Mouse (Mus musculus) lung, adult 2 months (tissue): ENCODE results near the gene Ybx2. TPM values are rescaled to one million over a fixed set of nuclear protein-coding genes. Genes with fewer than 3 reads are reported as not detected.

Experiments used
- DNase-seq: peaks from one replicate; pipeline ENCODE4 v3.0.0; 2022
- H3K4me1 ChIP-seq: fragments of 200-500 bp; 2 replicates; pipeline ENCODE4 v1.6.1; 2011; ENCODE audit warnings: low read length; ENCODE audit not compliant: control insufficient read depth, insufficient read depth
- H3K4me3 ChIP-seq: fragments of 200-500 bp; replicated peaks from 2 replicates; pipeline ENCODE3; 2011; ENCODE audit warnings: low read depth, mild to moderate bottlenecking, control low read depth, low read length; ENCODE audit errors: extremely low read depth
- CTCF ChIP-seq: fragments of 200-500 bp; IDR thresholded peaks from 2 replicates; pipeline ENCODE4 v1.5.1; 2011; ENCODE audit warnings: mild to moderate bottlenecking, low read length, control low read depth; ENCODE audit not compliant: insufficient read depth
- POLR2A ChIP-seq: fragments of 200-500 bp; IDR thresholded peaks from 2 replicates; pipeline ENCODE4 v1.6.1; 2011; ENCODE audit warnings: low read depth, mild to moderate bottlenecking, control low read depth, low read length, borderline replicate concordance; ENCODE audit errors: extremely low read depth
- WGBS: fragments of 180-500 bp; shearing (Covaris S2); methylation state at CpG from one replicate; pipeline ENCODE4 v1.1.7; 2018; 5-methylcytosine and 5-hydroxymethylcytosine counted together
- polyA plus RNA-seq: library from polyadenylated mRNA; depleted of rRNA; stranded (reverse); fragments of >200 nt; gene quantifications from 2 replicates; pipeline ENCODE4 v1.2.3, GENCODE M21; 2012

The Ybx2 gene
- polyA plus RNA-seq, 1 experiment: 4.6 TPM

- Histone ChIP-seq H3K4me1 (peaks cover 3% of the 10 kb centered on the region), H3K4me3 (peak overlapping the region; percentile 52)
- no peak for DNase-seq
- TF ChIP-seq CTCF (no peak), POLR2A (no peak)
- WGBS: 37% methylated on average over 17 of the region's 17 CpGs
Observed at GRCm38 (mm10) chr11:69966860-69967517, 31.4 kb downstream of the Ybx2 start.

GRCm38 (mm10) chr11:69968793-69969192 lies 33.2 kb downstream of the Ybx2 start:
- H3K4me1 ChIP-seq: peaks cover 3% of the 10 kb centered on the region
- WGBS: 70% methylated on average over 4 of the region's 4 CpGs
- no peak for TF ChIP-seq CTCF
- no peak for TF ChIP-seq POLR2A
- H3K4me3 ChIP-seq: no peak overlapping the region
- DNase-seq: no peak

GRCm38 (mm10) chr11:69970222-69970621 lies 34.6 kb downstream of the Ybx2 start:
- no peak for TF ChIP-seq POLR2A
- no peak for TF ChIP-seq CTCF
- no peak for DNase-seq
- 69% methylated on average over 6 of the region's 6 CpGs for WGBS
- no peak overlapping the region for H3K4me3 ChIP-seq
- H3K4me1 ChIP-seq: peaks cover 3% of the 10 kb centered on the region

DNA sequence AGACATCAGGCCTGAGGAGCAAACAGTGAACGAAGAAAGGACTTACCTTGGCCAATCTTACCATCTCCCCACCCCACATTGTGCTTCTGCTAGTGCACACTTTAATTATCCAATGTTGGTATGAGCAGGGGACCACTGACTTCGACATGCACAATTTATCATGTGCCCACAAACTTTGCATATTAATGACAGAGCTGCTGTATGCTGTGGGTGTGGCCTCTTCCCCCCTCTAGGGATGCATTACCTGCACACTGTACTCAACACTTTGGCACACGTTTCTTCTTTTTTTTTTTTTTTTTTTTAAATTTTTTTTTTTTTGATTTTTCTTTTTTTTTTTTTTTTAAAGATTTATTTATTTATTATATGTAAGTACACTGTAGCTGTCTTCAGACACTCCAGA lies 35.2 kb downstream of the Ybx2 start:
- TF ChIP-seq POLR2A (no peak), CTCF (no peak)
- no peak for DNase-seq
- no peak overlapping the region for H3K4me3 ChIP-seq
- H3K4me1 ChIP-seq: peaks cover 3% of the 10 kb centered on the region
- 72% methylated on average over 3 of the region's 3 CpGs for WGBS

DNA sequence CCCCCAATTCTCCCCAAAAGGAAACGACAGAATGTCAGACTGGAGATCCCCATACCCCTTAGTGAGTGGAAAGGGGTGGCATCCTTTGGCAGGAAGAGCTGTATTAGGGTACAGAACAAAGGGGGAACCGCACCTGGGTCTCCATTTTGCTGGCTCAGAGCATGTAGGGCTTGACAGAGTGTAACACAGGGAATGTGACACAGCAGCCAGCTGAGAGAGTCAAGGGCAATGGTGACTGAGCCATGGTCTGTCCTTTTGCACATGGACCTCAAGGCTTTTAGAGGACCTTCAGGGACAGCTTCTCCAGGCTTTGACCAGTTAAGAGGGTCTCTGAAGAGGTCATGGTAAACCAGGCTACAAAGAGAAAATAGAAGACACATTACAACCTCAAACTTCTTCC lies 39.3 kb downstream of the Ybx2 start:
- H3K4me1 ChIP-seq: no peaks in the 10 kb centered on the region
- DNase-seq: no peak
- TF ChIP-seq POLR2A: no peak
- no peak for TF ChIP-seq CTCF
- WGBS: 99% methylated on average over 2 of the region's 2 CpGs
- H3K4me3 ChIP-seq: no peak overlapping the region

- no peak for DNase-seq
- no peaks in the 10 kb centered on the region for H3K4me1 ChIP-seq
- TF ChIP-seq CTCF (no peak), POLR2A (no peak)
- 84% methylated on average over 4 of the region's 4 CpGs for WGBS
- no peak overlapping the region for H3K4me3 ChIP-seq
Observed at GRCm38 (mm10) chr11:69976271-69976670, 40.7 kb downstream of the Ybx2 start.

GRCm38 (mm10) chr11:69979827-69980195 lies 44.2 kb downstream of the Ybx2 start:
- no peak for DNase-seq
- WGBS: 2% methylated on average over 16 of the region's 16 CpGs
- no peak for TF ChIP-seq CTCF
- TF ChIP-seq POLR2A: no peak
- peaks cover 8% of the 10 kb centered on the region; the same call in 1 of the 2 replicates for H3K4me1 ChIP-seq
- peak overlapping the region; percentile 94 for H3K4me3 ChIP-seq

DNA sequence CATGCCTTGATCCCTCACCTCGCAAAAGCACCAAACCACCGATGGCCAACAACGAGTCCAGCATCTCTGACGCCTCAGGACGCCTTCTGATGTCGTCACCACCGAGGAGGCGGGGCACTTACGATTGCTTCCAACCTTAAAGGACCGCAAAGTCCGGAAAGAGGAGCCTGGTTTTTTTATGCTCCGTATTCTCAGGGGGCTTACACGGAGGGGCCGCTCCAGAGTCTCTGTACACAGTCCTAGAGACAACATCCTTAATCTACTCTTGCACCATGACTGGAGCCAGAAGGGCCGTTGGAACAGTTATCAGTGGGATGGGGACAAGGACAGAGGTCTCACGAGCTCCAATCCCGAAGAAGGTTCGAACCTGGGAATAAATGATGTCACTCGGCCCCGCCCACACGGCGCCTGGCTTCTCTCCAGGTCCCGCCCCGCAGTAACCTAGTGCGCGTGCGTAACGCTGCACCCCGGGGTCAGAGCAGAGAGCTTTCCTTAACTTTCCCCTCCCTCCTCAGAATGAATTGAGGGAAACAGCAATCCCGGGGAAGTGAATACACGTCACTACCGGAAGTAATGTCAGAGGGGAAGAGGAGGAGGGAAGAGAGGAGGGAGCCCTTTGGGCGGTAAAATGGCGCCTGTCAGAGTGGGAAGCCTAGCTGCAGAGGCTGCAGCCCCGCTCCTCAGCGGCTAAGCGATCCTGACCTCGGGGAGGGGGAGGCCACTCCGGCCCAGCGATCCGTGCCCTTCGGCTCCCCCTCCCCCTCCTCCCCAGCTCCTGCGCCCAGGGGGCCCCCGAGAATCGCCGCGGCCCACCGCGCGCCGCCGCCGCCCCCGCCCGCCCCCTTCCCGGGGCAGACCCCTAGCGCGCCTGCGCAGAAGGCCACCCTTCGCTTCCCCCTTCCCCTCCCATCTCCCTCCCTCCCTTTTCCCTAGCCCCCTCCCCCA lies 44.9 kb downstream of the Ybx2 start:
- Histone ChIP-seq H3K4me3 (peak overlapping the region; percentile 94), H3K4me1 (peaks cover 8% of the 10 kb centered on the region; the same call in 1 of the 2 replicates)
- TF ChIP-seq POLR2A: peak; percentile 94
- no peak for TF ChIP-seq CTCF
- DNase-seq: peak; percentile 99
- 2% methylated on average over 55 of the region's 60 CpGs for WGBS

DNA sequence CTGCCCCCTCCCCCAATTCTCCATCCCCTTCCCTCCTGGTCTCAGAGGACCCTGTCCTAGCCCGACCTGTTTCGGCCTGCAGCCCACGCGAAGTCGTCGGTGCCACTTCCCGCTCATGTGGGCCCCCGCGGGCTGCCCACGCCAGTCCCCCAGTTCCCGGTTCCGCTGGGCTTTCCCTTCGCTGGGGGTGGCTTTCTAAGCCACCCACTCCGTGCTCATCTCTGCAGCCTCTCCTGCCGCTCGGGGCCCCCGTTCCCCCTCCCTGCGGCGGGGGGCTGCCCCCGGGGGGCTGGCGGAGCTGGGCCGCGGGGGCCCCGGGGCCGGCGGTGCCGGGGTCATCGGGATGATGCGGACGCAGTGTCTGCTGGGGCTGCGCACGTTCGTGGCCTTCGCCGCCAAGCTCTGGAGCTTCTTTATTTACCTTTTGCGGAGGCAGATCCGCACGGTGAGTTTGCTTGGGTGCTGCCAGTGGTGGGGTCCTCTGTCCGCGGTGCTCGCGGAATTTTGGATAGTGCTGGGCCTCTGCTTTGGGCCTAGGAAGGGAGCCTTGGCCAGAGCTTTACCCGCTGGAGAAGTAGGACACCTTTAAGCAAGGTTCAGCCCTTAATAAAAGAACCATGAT lies 45.7 kb downstream of the Ybx2 start, which contains the start of gene Ctdnep1:
Gene Ctdnep1 (plus strand): TSS at position 16 of the 622 bp plus-strand sequence.
- peak; percentile 37 for DNase-seq
- Histone ChIP-seq H3K4me3 (peak within 1 kb of the TSS; percentile 94), H3K4me1 (peaks cover 8% of the 10 kb centered on the region; the same call in 1 of the 2 replicates)
- TF ChIP-seq POLR2A: no peak
- TF ChIP-seq CTCF: no peak
- whole genome bisulfite sequencing: under 1% methylated on average over 41 of the region's 43 CpGs
